Mouse (Mus musculus) granulocyte monocyte progenitor cell, adult 5-6 weeks (primary cell): ENCODE measurements at regions not wholly inside any gene's neighbourhood (a gene's known extent, or its start where the extent isn't known, plus 50 kb on each side); places are given as distances from the start of the nearest gene placed in this dataset.

Experiments
- ATAC-seq: replicated peaks from 2 replicates; pipeline ENCODE4 v1.8.0; 2016; ENCODE audit warnings: mild to moderate bottlenecking, moderate TSS enrichment, inconsistent platforms; ENCODE audit not compliant: poor library complexity, severe bottlenecking

- no peak for ATAC-seq
These were observed 95.5 kb downstream of the Psat1 start for GRCm38 (mm10) chr19:15851622-15852021.

DNA sequence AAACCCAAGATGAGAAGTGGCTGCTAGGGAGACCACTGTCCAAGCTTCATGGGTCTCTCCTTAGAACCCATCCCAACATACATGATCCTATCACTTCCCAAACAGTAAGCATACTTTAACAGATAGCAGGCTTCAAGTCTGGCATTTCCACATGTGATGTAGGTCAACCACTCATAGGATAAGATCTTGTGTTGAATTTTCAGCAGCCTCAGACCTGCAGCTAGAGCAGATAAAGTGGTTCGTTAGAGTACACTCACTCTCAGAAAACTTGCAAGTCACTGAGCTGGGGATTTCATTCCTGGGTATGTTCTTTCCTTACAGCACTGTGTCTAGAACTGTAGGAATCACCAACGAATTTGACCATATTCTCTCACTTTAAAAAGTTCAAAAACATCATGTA, 96.4 kb downstream of the Psat1 start:
- no peak for ATAC-seq

- peak; percentile 58 for ATAC-seq
These were observed 97.9 kb downstream of the Psat1 start for GRCm38 (mm10) chr19:15849235-15849634.

GRCm38 (mm10) chr19:15838327-15838726, 108.8 kb downstream of the Psat1 start:
- ATAC-seq, result no peak

DNA sequence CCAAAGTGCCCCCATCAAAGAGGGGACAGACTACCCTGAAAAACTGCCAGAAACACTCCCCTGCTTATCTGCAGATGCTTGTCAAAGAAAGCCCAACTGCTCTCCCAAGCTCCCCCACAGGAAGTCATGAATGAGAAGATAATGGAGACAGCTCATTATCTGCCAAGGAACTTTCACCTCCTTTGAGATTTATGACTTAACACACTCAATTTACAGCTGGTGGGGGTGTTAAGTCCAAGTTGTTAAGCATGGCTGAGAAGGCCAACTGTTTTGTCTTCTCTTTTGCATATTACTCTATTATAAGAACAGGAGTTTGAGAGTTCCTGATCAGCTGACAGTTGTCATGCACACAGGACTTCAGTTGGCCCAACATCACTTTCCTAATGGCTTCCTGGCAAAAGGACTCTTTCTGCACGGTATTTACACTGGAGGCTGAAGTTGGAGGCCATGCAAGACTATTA, 109.4 kb downstream of the Psat1 start:
- peak; percentile 68 for ATAC-seq

- ATAC-seq, result peak; percentile 75
These were observed 110.0 kb downstream of the Psat1 start for GRCm38 (mm10) chr19:15836956-15837714.

DNA sequence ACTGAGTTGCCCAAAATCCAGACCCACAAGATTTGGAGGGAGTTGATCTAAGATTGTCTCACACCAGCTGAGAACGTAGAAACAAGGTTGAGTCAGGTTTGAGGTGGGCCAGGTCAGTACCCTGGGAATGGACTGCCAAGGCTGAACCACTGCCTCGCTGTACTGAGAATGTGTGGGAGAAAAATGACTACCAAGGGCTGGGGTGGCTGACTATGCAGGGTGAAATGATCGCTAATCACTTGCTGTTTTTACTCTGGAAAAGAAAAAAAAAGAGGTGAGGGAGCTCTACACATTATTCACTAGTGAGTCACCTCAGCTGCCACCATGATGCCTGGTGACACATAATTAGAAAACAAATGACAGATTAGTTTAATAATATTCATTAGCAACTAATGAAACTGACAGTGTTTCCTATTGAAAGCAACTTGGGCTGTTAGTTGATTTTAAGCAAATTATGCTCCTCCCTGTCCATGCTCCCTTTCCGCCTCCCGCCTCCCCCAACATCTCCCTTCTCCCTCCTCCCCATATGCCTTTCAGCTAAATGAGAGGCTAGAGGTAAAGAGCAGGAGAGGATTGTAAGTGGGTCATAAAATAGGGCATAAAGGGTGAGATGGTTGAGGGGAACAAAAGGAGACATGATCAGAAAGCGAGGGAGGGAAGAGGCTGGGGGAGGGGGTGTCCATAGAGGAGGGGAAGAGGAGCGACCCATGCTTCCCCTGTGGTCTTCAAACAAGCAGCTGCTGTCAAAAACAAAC, 110.8 kb downstream of the Psat1 start:
- ATAC-seq, result peak; percentile 46; the same call in 1 of the 2 replicates

GRCm38 (mm10) chr19:15830385-15830784, 116.8 kb downstream of the Psat1 start:
- peak; percentile 20; the same call in 1 of the 2 replicates for ATAC-seq

GRCm38 (mm10) chr19:15829158-15829557, 118.0 kb downstream of the Psat1 start:
- ATAC-seq, result peak; percentile 91

- ATAC-seq, result peak; percentile 38; the same call in 1 of the 2 replicates
These were observed 119.0 kb downstream of the Psat1 start for GRCm38 (mm10) chr19:15827990-15828705.

- no peak for ATAC-seq
These were observed 119.8 kb downstream of the Psat1 start for GRCm38 (mm10) chr19:15827120-15827989.

GRCm38 (mm10) chr19:15823688-15824371, 123.3 kb downstream of the Psat1 start:
- peak; percentile 79 for ATAC-seq

DNA sequence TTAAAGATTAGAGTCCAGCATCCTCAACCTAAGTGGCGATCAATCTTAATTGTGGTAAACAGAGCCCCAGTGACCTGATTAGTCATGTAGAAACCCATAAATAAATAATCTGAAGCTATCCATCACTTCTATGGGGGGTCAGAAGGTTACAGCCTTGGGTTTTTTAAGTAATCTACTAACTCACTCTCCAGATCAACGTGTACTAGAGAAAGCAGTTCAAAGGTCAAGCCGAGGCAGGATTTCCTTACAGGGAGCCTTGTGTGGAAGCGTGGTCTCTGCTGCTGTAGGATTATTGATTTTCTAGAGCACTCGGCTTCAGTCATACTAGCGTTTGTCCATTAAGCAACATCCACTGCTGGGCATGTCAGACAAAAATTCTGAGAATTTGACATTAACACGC, 127.1 kb downstream of the Psat1 start:
- no peak for ATAC-seq

DNA sequence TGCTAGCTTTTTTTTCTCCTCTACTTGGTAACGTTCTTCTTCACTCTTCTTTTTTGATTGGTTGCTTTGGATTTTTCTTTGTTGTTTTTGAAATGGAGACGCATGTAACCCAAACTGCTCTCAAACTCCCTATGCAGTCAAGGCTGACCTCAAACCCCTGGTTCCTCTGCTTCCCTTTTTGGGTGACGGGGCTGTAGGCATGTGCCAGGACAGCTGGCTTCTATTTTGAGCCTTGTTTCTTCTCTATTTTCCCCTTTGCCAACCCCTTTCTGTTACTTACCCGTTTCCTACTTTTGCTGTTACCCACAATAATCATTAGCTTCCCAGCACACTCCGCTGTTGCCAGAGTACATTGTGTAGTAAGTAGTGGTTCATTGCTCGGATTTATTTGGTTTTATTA, 132.0 kb downstream of the Psat1 start:
- peak; percentile 98 for ATAC-seq

DNA sequence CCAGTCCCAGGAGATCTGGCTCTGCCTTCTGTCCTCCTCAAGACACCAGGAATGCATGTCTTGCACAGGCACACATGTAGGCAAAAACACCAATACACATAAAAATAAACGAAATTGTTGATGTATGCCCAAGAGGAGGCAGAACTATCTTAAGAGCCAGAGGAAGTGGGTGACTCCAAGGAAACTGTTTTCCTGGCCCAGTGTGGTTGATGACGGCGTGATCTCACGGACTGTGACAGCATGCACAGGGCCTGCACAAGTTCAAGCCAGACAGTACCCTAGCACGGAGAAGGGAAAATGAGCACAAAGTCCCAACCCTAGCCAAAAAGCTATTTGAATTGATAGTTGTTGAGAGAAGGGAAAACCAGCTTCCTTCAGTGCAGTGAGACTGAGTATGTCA, 138.1 kb downstream of the Psat1 start:
- ATAC-seq, result no peak

DNA sequence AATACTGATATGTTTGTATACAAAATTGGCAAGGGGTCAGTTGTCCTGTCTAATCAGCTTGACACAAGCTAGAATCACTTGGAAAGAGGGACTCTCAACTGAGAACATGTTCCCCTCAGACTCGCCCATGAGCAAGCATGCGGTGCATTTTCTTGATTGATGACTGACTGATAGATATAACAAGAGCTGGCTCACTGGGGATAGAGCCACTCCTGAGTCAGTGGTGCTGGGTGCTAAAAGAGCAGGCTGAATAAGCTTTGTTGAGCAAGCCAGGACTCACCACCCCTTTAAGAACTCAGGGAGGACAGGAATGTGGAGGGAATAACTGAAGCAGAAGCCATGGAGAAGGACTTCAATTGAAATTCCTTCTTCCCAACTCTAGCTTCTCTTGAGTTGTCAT, 139.5 kb downstream of the Psat1 start:
- ATAC-seq, result no peak

DNA sequence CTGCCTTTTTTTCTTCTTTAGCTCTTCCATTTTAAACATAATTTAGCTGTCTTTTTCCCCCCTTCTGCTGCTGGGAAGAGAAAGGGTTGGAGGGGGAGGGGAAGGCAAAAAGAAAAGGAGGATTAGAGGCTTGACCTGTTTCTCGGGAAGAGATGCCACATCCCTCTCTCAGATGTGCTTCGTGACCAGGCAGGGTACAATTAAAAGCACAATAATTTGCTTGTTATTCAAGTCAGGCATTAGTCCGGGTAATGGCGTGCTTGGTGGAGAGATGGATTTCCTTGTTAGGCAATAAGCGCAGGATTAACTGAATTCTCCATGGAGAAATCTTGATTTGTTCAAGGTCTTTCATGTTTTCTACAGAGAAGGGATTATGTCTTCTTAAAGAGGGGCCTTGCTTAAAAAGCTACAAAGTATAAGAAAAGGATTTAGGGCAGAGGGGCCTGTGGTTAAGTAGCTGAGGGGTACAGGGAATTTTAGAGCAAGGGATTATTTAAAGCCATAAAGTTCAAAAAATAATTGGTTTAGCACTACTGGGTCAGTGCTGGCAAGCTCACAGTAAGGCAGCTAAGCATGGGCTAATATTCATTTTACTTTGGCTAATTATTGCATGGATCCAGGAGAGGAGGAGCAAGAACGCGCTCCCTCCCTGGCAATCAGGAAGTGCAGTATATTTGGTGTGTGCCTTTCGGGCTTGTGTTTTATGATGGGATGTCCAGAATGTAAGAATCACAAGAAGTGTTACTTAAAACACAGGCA, 143.8 kb downstream of the Psat1 start:
- ATAC-seq, result no peak

- no peak for ATAC-seq
These were observed 144.5 kb downstream of the Psat1 start for GRCm38 (mm10) chr19:15802641-15803040.
